8 mouse cellular contexts compared by ENCODE assay signal in the genomic region with DNA sequence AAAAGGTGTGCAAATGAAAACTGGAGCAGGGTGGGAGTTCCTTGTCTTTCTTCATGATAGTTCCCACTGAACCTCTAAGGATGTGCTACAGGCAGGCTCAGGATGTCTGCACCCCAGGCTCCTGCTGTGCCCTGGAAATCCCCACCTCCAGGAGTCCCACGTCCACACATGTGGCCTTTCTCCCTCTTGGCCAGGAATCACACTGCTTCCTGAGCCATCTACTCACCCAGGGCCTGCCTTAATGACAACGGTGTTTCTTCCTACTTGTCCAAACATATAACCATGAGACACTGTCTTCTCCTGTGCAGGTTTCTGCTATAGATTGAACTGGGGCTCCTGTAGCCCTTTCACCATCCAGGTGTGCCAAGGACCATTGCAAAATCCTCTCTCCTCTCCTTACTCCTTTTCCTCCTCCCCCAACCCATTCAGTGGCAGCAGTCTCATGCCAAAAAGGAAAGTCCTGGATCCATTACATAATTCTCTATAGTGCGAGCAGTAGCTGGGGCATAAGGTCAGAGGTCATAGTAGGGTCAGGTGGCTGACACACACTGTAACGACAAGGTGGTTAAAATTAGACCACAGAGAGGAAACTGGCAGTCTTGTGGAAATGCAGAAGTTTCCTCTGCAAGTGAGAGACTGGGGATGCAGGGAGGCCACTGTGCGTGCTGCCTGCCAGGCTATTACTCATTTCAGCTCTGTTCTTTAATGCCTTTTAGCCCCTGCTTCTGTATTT. TPM values are rescaled to one million over a fixed set of nuclear protein-coding genes. Genes with fewer than 3 reads are reported as not detected.
DNase-seq lines count a peak whose midpoint lies in the region; ATAC-seq and TF ChIP-seq lines count a peak whose summit lies in the region.

No protein-coding gene starts in this region.

- H3K4me1 ChIP-seq in embryonic facial prominence, embryonic 12.5 days, result peaks cover 63% of the 10 kb centered on the region
- H3K4me1 ChIP-seq in kidney, postnatal 0 days (replicated peaks; ENCODE audit: insufficient read depth, low read length), result peaks cover 44% of the 10 kb centered on the region

- H3K9ac ChIP-seq in embryonic facial prominence, embryonic 12.5 days, result no peak overlapping the region
- H3K9ac ChIP-seq in kidney, postnatal 0 days (ENCODE audit: low read depth, low read length), result no peak overlapping the region

- peak overlapping the region; percentile 36; the same call in 1 of the 2 replicates for H3K27ac ChIP-seq in embryonic facial prominence, embryonic 12.5 days
- H3K27ac ChIP-seq in kidney, postnatal 0 days, result peak overlapping the region; percentile 48

- no peaks in the 10 kb centered on the region for H3K9me3 ChIP-seq in embryonic facial prominence, embryonic 12.5 days
- no peaks in the 10 kb centered on the region for H3K9me3 ChIP-seq in kidney, postnatal 0 days (replicated peaks; ENCODE audit: low read length)

- H3K27me3 ChIP-seq in embryonic facial prominence, embryonic 12.5 days, result no peaks in the 10 kb centered on the region
- no peaks in the 10 kb centered on the region for H3K27me3 ChIP-seq in kidney, postnatal 0 days (ENCODE audit: insufficient read depth, low read length)

- H3K36me3 ChIP-seq in embryonic facial prominence, embryonic 12.5 days, result no peaks in the 10 kb centered on the region
- H3K36me3 ChIP-seq in kidney, postnatal 0 days (ENCODE audit: insufficient read depth, low read length), result no peaks in the 10 kb centered on the region

- WGBS in embryonic facial prominence, embryonic 12.5 days, result 37% methylated on average over 5 of the region's 5 CpGs
- 39% methylated on average over 5 of the region's 5 CpGs for whole genome bisulfite sequencing in kidney, postnatal 0 days

- TF ChIP-seq CTCF in kidney, postnatal 0 days (IDR thresholded peaks at IDR 0.05; ENCODE audit: low read depth), result no peak

- no peak for ATAC-seq in embryonic facial prominence, embryonic 12.5 days (ENCODE audit: insufficient number of reproducible peaks, insufficient read depth, low FRiP score, low TSS enrichment)
- ATAC-seq in kidney, postnatal 0 days (replicated peaks; ENCODE audit: low FRiP score, low read depth), result no peak
- ATAC-seq in megakaryocyte progenitor cell, adult 5-6 weeks (replicated peaks; ENCODE audit: poor library complexity), result peak; percentile 95

- DNase-seq in heart, adult 11 months, result peak; percentile 98
- no peak for DNase-seq in heart, postnatal 25 days (ENCODE audit: low spot score)
- DNase-seq in kidney, postnatal 0 days (ENCODE audit: low spot score), result peak; percentile 58
- no peak for DNase-seq in left cerebral cortex, adult 9 months (ENCODE audit: low spot score in 2 of 2)
- no peak for DNase-seq in c-Kit-positive CD71-positive TER-119-positive erythroid progenitor cells, embryonic 14.5 days (ENCODE audit: low spot score)
- no peak for DNase-seq in ovary, postnatal 14 days (ENCODE audit: low spot score)

- H3K4me3 ChIP-seq in embryonic facial prominence, embryonic 12.5 days, result no peak overlapping the region
- H3K4me3 ChIP-seq in kidney, postnatal 0 days (replicated peaks; ENCODE audit: low read depth, low read length), result no peak overlapping the region

- H3K4me2 ChIP-seq in embryonic facial prominence, embryonic 12.5 days (replicated peaks), result no peak overlapping the region
- no peak overlapping the region for H3K4me2 ChIP-seq in kidney, postnatal 0 days (ENCODE audit: low read length)

- intact Hi-C loops in heart, postnatal 25 days (cut with DNase I), result no loop called here

RNA-seq across cellular contexts. Expression of gene Hic1, which starts 32.5 kb away (rescaled TPM):
- 10 to 100 TPM; 15.3 to 19.2 TPM for total RNA-seq in heart, postnatal 25 days (2021)
- polyA plus RNA-seq in embryonic facial prominence, embryonic 12.5 days (2016; fragmentation: Nextera tagmentation; extraction: Ambion mirVana), result 39.2 and 44.8 TPM in 2 replicates
- polyA plus RNA-seq in kidney, postnatal 0 days (2015; fragmentation: Nextera tagmentation; extraction: Ambion mirVana), result 18.5 and 26.9 TPM in 2 replicates
- total RNA-seq in megakaryocyte progenitor cell, adult 5-6 weeks (2015), result 0.02 TPM in 1 of 2 replicates, not detected in the other
- not detected in 2 replicates for total RNA-seq in megakaryocyte progenitor cell, adult 5-6 weeks (2017)

RNA-seq across cellular contexts. Expression of gene Ovca2, which starts 41.8 kb away (rescaled TPM):
- 1 to 10 TPM; 6.0 to 6.1 TPM for total RNA-seq in heart, postnatal 25 days (2021)
- 30.0 and 31.5 TPM in 2 replicates for polyA plus RNA-seq in embryonic facial prominence, embryonic 12.5 days (2016; fragmentation: Nextera tagmentation; extraction: Ambion mirVana)
- polyA plus RNA-seq in kidney, postnatal 0 days (2015; fragmentation: Nextera tagmentation; extraction: Ambion mirVana), result 26.6 and 28.3 TPM in 2 replicates
- total RNA-seq in megakaryocyte progenitor cell, adult 5-6 weeks (2015), result 20.8 and 26.3 TPM in 2 replicates
- total RNA-seq in megakaryocyte progenitor cell, adult 5-6 weeks (2017), result 14.5 and 16.5 TPM in 2 replicates

RNA-seq across cellular contexts. Expression of gene Dph1, which starts 54.2 kb away (rescaled TPM):
- total RNA-seq in heart, postnatal 25 days (2021), result 1 to 10 TPM; 7.4 to 9.0 TPM
- polyA plus RNA-seq in embryonic facial prominence, embryonic 12.5 days (2016; fragmentation: Nextera tagmentation; extraction: Ambion mirVana), result 22.6 and 23.3 TPM in 2 replicates
- polyA plus RNA-seq in kidney, postnatal 0 days (2015; fragmentation: Nextera tagmentation; extraction: Ambion mirVana), result 26.3 TPM in 2 replicates
- total RNA-seq in megakaryocyte progenitor cell, adult 5-6 weeks (2015), result 3.3 and 7.4 TPM in 2 replicates
- total RNA-seq in megakaryocyte progenitor cell, adult 5-6 weeks (2017), result 9.2 and 9.5 TPM in 2 replicates

RNA-seq across cellular contexts. Expression of gene Rtn4rl1, which starts 56.8 kb away (rescaled TPM):
- total RNA-seq in heart, postnatal 25 days (2021), result 1 to 10 TPM; 9.7 to 9.8 TPM
- 5.1 and 5.7 TPM in 2 replicates for polyA plus RNA-seq in embryonic facial prominence, embryonic 12.5 days (2016; fragmentation: Nextera tagmentation; extraction: Ambion mirVana)
- 4.2 and 4.6 TPM in 2 replicates for polyA plus RNA-seq in kidney, postnatal 0 days (2015; fragmentation: Nextera tagmentation; extraction: Ambion mirVana)
- total RNA-seq in megakaryocyte progenitor cell, adult 5-6 weeks (2015), result 0.49 and 1.1 TPM in 2 replicates
- 0.20 and 0.42 TPM in 2 replicates for total RNA-seq in megakaryocyte progenitor cell, adult 5-6 weeks (2017)

Comparison
In these comparisons a context has a peak if more than half of its experiments do, and no peak if none do; other contexts are left out.
1. DNase-seq: peak in heart, adult 11 months (single experiment) and kidney, postnatal 0 days (single experiment); none in heart, postnatal 25 days (single experiment), left cerebral cortex, adult 9 months (0 of 2), c-Kit-positive CD71-positive TER-119-positive erythroid progenitor cells, embryonic 14.5 days (single experiment) and ovary, postnatal 14 days (single experiment).
2. RNA of gene Hic1, which starts 32.5 kb away (total RNA-seq): 15.3 to 19.2 TPM in heart, postnatal 25 days; 0.02 TPM in megakaryocyte progenitor cell, adult 5-6 weeks; every median in the first group is over 10 times any median in the second.